Mouse (Mus musculus) hindbrain, embryonic 13.5 days (tissue): ENCODE results near the gene Nf1. TPM values are rescaled to one million over a fixed set of nuclear protein-coding genes. Genes with fewer than 3 reads are reported as not detected.

Source experiments
- ATAC-seq: fragments of 200-750 bp; cut with Nextera tagmentation; 2 replicates; pipeline ENCODE4 v1.8.0; 2017; ENCODE audit warnings: moderate TSS enrichment; ENCODE audit not compliant: low FRiP score
- H3K27ac ChIP-seq: fragments of 300-500 bp; sonication (generic); 2 replicates; pipeline ENCODE4 v1.5.1; 2015; ENCODE audit warnings: inconsistent platforms, mild to moderate bottlenecking, moderate library complexity
- H3K27me3 ChIP-seq: fragments of 300-500 bp; sonication (generic); 2 replicates; pipeline ENCODE4 v1.6.1; 2015; ENCODE audit warnings: mild to moderate bottlenecking, inconsistent platforms
- H3K36me3 ChIP-seq: fragments of 300-500 bp; sonication (generic); 2 replicates; pipeline ENCODE4 v1.6.1; 2015; ENCODE audit warnings: mild to moderate bottlenecking, inconsistent platforms
- H3K4me1 ChIP-seq: fragments of 300-500 bp; sonication (generic); replicated peaks from 2 replicates; pipeline ENCODE4 v1.6.1; 2015; ENCODE audit warnings: inconsistent platforms
- H3K4me2 ChIP-seq: fragments of 300-500 bp; sonication (generic); 2 replicates; pipeline ENCODE4 v1.6.1; 2015; ENCODE audit warnings: inconsistent platforms, mild to moderate bottlenecking, moderate library complexity
- H3K4me3 ChIP-seq: fragments of 300-500 bp; sonication (generic); 2 replicates; pipeline ENCODE4 v1.5.1; 2015; ENCODE audit warnings: mild to moderate bottlenecking, inconsistent platforms
- H3K9ac ChIP-seq: fragments of 300-500 bp; sonication (generic); 2 replicates; pipeline ENCODE4 v1.6.1; 2015; ENCODE audit warnings: mild to moderate bottlenecking, inconsistent platforms
- H3K9me3 ChIP-seq: fragments of 300-500 bp; sonication (generic); 2 replicates; pipeline ENCODE4 v1.6.1; 2016; ENCODE audit warnings: inconsistent platforms
- WGBS: fragments of 180-500 bp; shearing (Covaris S2); methylation state at CpG from one replicate; pipeline ENCODE4 v1.1.7; 2015; 5-methylcytosine and 5-hydroxymethylcytosine counted together
- polyA plus RNA-seq: library from polyadenylated mRNA; unstranded; fragments of >200 nt; fragmentation: Nextera tagmentation; extraction: Ambion mirVana; gene quantifications from 2 replicates; pipeline ENCODE4 v1.2.1, GENCODE M21; 2015

Gene Nf1
- polyA plus RNA-seq, 1 experiment from 2014 or later = 7.8 TPM

- no peak for ATAC-seq
- no peaks in the 10 kb centered on the region; the same call in 1 of the 2 replicates for H3K36me3 ChIP-seq
- 0 out of 2 replicates have a peak overlapping the region, but pooled peaks have one; percentile 8 for H3K27ac ChIP-seq
- no peak overlapping the region for H3K4me2 ChIP-seq
- H3K27me3 ChIP-seq = no peaks in the 10 kb centered on the region
- no peak overlapping the region for H3K9ac ChIP-seq
- peaks cover 58% of the 10 kb centered on the region for H3K4me1 ChIP-seq
- no peaks in the 10 kb centered on the region for H3K9me3 ChIP-seq
- no peak overlapping the region for H3K4me3 ChIP-seq
- WGBS = 57% methylated on average over 4 of the region's 4 CpGs
Observed at GRCm38 (mm10) chr11:79613711-79614110, 274.2 kb downstream of the Nf1 start.

GRCm38 (mm10) chr11:79614880-79615279, 275.4 kb downstream of the Nf1 start:
- Histone ChIP-seq H3K9me3 (no peaks in the 10 kb centered on the region), H3K9ac (no peak overlapping the region), H3K4me2 (no peak overlapping the region), H3K4me3 (no peak overlapping the region), H3K4me1 (peaks cover 50% of the 10 kb centered on the region), H3K27me3 (no peaks in the 10 kb centered on the region), H3K27ac (no peak overlapping the region), H3K36me3 (peaks cover under 1% of the 10 kb centered on the region)
- WGBS = 92% methylated on average over 3 of the region's 3 CpGs
- ATAC-seq = no peak

- Histone ChIP-seq H3K27ac (peak overlapping the region; percentile 12; the same call in 1 of the 2 replicates), H3K27me3 (no peaks in the 10 kb centered on the region), H3K4me3 (no peak overlapping the region), H3K36me3 (peaks cover 10% of the 10 kb centered on the region), H3K9me3 (no peaks in the 10 kb centered on the region), H3K4me1 (peaks cover 40% of the 10 kb centered on the region), H3K4me2 (no peak overlapping the region), H3K9ac (no peak overlapping the region)
- ATAC-seq = no peak
- WGBS = 37% methylated on average over 5 of the region's 5 CpGs
Observed at GRCm38 (mm10) chr11:79615871-79616270, 276.4 kb downstream of the Nf1 start.

GRCm38 (mm10) chr11:79617991-79618390, 278.5 kb downstream of the Nf1 start:
- Histone ChIP-seq H3K4me2 (no peak overlapping the region), H3K27me3 (no peaks in the 10 kb centered on the region), H3K4me1 (peaks cover 26% of the 10 kb centered on the region), H3K9ac (no peak overlapping the region), H3K4me3 (no peak overlapping the region), H3K27ac (no peak overlapping the region), H3K9me3 (no peaks in the 10 kb centered on the region), H3K36me3 (peaks cover 28% of the 10 kb centered on the region)
- 85% methylated on average over 8 of the region's 8 CpGs for WGBS
- ATAC-seq = no peak

- H3K9me3 ChIP-seq = no peaks in the 10 kb centered on the region
- no peak overlapping the region for H3K9ac ChIP-seq
- no peak overlapping the region for H3K27ac ChIP-seq
- no peak for ATAC-seq
- WGBS = 88% methylated on average over 5 of the region's 5 CpGs
- H3K27me3 ChIP-seq = no peaks in the 10 kb centered on the region
- no peak overlapping the region for H3K4me3 ChIP-seq
- peaks cover 41% of the 10 kb centered on the region for H3K36me3 ChIP-seq
- H3K4me1 ChIP-seq = peaks cover 11% of the 10 kb centered on the region; the same call in 1 of the 2 replicates
- H3K4me2 ChIP-seq = no peak overlapping the region
Observed at GRCm38 (mm10) chr11:79623029-79623428, 283.5 kb downstream of the Nf1 start.

GRCm38 (mm10) chr11:79624801-79625302, 285.4 kb downstream of the Nf1 start:
- H3K9ac ChIP-seq = no peak overlapping the region
- no peak overlapping the region for H3K4me2 ChIP-seq
- 0 out of 2 replicates have a peak, but pooled peaks have one; percentile 46 for ATAC-seq
- H3K27me3 ChIP-seq = no peaks in the 10 kb centered on the region
- no peaks in the 10 kb centered on the region for H3K9me3 ChIP-seq
- peaks cover 51% of the 10 kb centered on the region for H3K36me3 ChIP-seq
- H3K4me1 ChIP-seq = peaks cover 11% of the 10 kb centered on the region; the same call in 1 of the 2 replicates
- H3K27ac ChIP-seq = no peak overlapping the region
- 16% methylated on average over 4 of the region's 4 CpGs for WGBS
- no peak overlapping the region for H3K4me3 ChIP-seq

- H3K27ac ChIP-seq = no peak overlapping the region
- no peaks in the 10 kb centered on the region for H3K27me3 ChIP-seq
Observed at GRCm38 (mm10) chr11:79628716-79629115, 289.2 kb downstream of the Nf1 start.

GRCm38 (mm10) chr11:79629752-79630374, 290.4 kb downstream of the Nf1 start:
- peaks cover 48% of the 10 kb centered on the region for H3K36me3 ChIP-seq
- H3K9ac ChIP-seq = no peak overlapping the region; the same call in 1 of the 2 replicates
- H3K9me3 ChIP-seq = no peaks in the 10 kb centered on the region
- H3K4me1 ChIP-seq = peaks cover 4% of the 10 kb centered on the region; the same call in 1 of the 2 replicates
- no peaks in the 10 kb centered on the region for H3K27me3 ChIP-seq
- no peak overlapping the region for H3K4me2 ChIP-seq
- H3K4me3 ChIP-seq = no peak overlapping the region
- H3K27ac ChIP-seq = no peak overlapping the region
- ATAC-seq = no peak
- 79% methylated on average over 7 of the region's 7 CpGs for WGBS

More at GRCm38 (mm10) chr11:79628716-79629115, 289.2 kb downstream of the Nf1 start:
- WGBS = 77% methylated on average over 3 of the region's 3 CpGs
- no peak overlapping the region for H3K4me3 ChIP-seq
- H3K4me1 ChIP-seq = peaks cover 4% of the 10 kb centered on the region; the same call in 1 of the 2 replicates
- H3K9ac ChIP-seq = no peak overlapping the region
- H3K36me3 ChIP-seq = peaks cover 41% of the 10 kb centered on the region
- H3K4me2 ChIP-seq = no peak overlapping the region
- ATAC-seq = no peak
- no peaks in the 10 kb centered on the region for H3K9me3 ChIP-seq

- Histone ChIP-seq H3K9ac (no peak overlapping the region), H3K4me3 (no peak overlapping the region), H3K4me1 (no peaks in the 10 kb centered on the region), H3K9me3 (no peaks in the 10 kb centered on the region), H3K36me3 (peaks cover 49% of the 10 kb centered on the region), H3K27ac (no peak overlapping the region), H3K27me3 (no peaks in the 10 kb centered on the region), H3K4me2 (no peak overlapping the region)
- no peak for ATAC-seq
- WGBS = 35% methylated on average over 6 of the region's 6 CpGs
Observed at GRCm38 (mm10) chr11:79630521-79630920, 291.0 kb downstream of the Nf1 start.

Other genes starting within 250 kb of the Nf1 start
- 3.1 and 3.5 TPM in 2 replicates for gene Ksr1, start 193.3 kb upstream of the Nf1 start, polyA plus RNA-seq
- gene Wsb1, start 85.0 kb upstream of the Nf1 start, polyA plus RNA-seq = 571 and 597 TPM in 2 replicates
- gene Gm9964, start 42.8 kb upstream of the Nf1 start, polyA plus RNA-seq = 0.32 TPM in 1 of 2 replicates, not detected in the other
- 1.3 and 2.1 TPM in 2 replicates for gene Omg, start 164.4 kb downstream of the Nf1 start, polyA plus RNA-seq
- gene Evi2b, start 184.1 kb downstream of the Nf1 start, polyA plus RNA-seq = 0.14 TPM in 1 of 2 replicates, not detected in the other
- gene Evi2, start 190.9 kb downstream of the Nf1 start, polyA plus RNA-seq = 0.75 and 0.79 TPM in 2 replicates
- 4.3 and 4.7 TPM in 2 replicates for gene Evi2a, start 190.9 kb downstream of the Nf1 start, polyA plus RNA-seq